Mouse (Mus musculus): ENCODE measurements at regions not wholly inside any gene's neighbourhood (a gene's known extent, or its start where the extent isn't known, plus 50 kb on each side); places are given as distances from the start of the nearest gene placed in this dataset.
A peak's percentile ranks its signal among the peaks of the same experiment; 100 is the strongest.
"Not testable (repeated sequence)": the region's sequence is repeated elsewhere in the genome, so short reads cannot be mapped to it uniquely, and the experiment has no call there.

GRCm38 (mm10) chr17:41264512-41265222, 329.8 kb upstream of the Cenpq start:
- no peak for DNase-seq (ENCODE audit: extremely low spot score in 1 of 2, low spot score in 1 of 2)

- DNase-seq (ENCODE audit: extremely low spot score in 1 of 2, low spot score in 1 of 2): no peak
These were observed 326.6 kb upstream of the Cenpq start for GRCm38 (mm10) chr17:41261495-41261894.

GRCm38 (mm10) chr17:41248406-41248805, 313.6 kb upstream of the Cenpq start:
- DNase-seq (ENCODE audit: extremely low spot score in 1 of 2, low spot score in 1 of 2): no peak

GRCm38 (mm10) chr17:41227128-41228014, 292.5 kb upstream of the Cenpq start:
- DNase-seq (ENCODE audit: extremely low spot score in 1 of 2, low spot score in 1 of 2): peak in 1 of 2 experiments; percentile 7

GRCm38 (mm10) chr17:41216816-41217215, 282.0 kb upstream of the Cenpq start:
- no peak for DNase-seq (ENCODE audit: extremely low spot score in 1 of 2, low spot score in 1 of 2)

- DNase-seq (ENCODE audit: extremely low spot score in 1 of 2, low spot score in 1 of 2): not testable (repeated sequence)
These were observed 264.6 kb upstream of the Cenpq start for GRCm38 (mm10) chr17:41199417-41199816.

GRCm38 (mm10) chr17:41190371-41190770, 255.5 kb upstream of the Cenpq start:
- DNase-seq (ENCODE audit: extremely low spot score in 1 of 2, low spot score in 1 of 2): not testable (repeated sequence)

GRCm38 (mm10) chr17:41186691-41187090, 251.8 kb upstream of the Cenpq start:
- not testable (repeated sequence) for DNase-seq (ENCODE audit: extremely low spot score in 1 of 2, low spot score in 1 of 2)

GRCm38 (mm10) chr17:41184751-41185150, 249.9 kb upstream of the Cenpq start:
- no peak for DNase-seq (ENCODE audit: extremely low spot score in 1 of 2, low spot score in 1 of 2)

GRCm38 (mm10) chr17:41153736-41154453, 219.0 kb upstream of the Cenpq start:
- peak; percentile 1 to 18 for DNase-seq (ENCODE audit: extremely low spot score in 1 of 2, low spot score in 1 of 2)

- no peak for DNase-seq (ENCODE audit: extremely low spot score in 1 of 2, low spot score in 1 of 2)
These were observed 217.6 kb upstream of the Cenpq start for GRCm38 (mm10) chr17:41152427-41152826.

- peak; percentile 34 to 44 for DNase-seq (ENCODE audit: extremely low spot score in 1 of 2, low spot score in 1 of 2)
These were observed 209.7 kb upstream of the Cenpq start for GRCm38 (mm10) chr17:41144523-41144922.

- no peak for DNase-seq (ENCODE audit: extremely low spot score in 1 of 2, low spot score in 1 of 2)
These were observed 190.7 kb upstream of the Cenpq start for GRCm38 (mm10) chr17:41125582-41125981.

GRCm38 (mm10) chr17:41122939-41123338, 188.1 kb upstream of the Cenpq start:
- DNase-seq (ENCODE audit: extremely low spot score in 1 of 2, low spot score in 1 of 2): no peak

GRCm38 (mm10) chr17:41103980-41104379, 169.1 kb upstream of the Cenpq start:
- no peak for DNase-seq (ENCODE audit: extremely low spot score in 1 of 2, low spot score in 1 of 2)

- no peak for DNase-seq (ENCODE audit: extremely low spot score in 1 of 2, low spot score in 1 of 2)
These were observed 136.0 kb upstream of the Cenpq start for GRCm38 (mm10) chr17:41070874-41071273.
